Mouse (Mus musculus) embryo, embryonic 9.5 days (tissue): ENCODE measurements at regions not wholly inside any gene's neighbourhood (a gene's known extent, or its start where the extent isn't known, plus 50 kb on each side); places are given as distances from the start of the nearest gene placed in this dataset.
A peak's percentile ranks its signal among the peaks of the same experiment; 100 is the strongest.

Source experiments
- DNase-seq: peaks from one replicate; pipeline ENCODE4 v3.0.0-alpha.2; 2017; ENCODE audit errors: extremely low spot score

DNA sequence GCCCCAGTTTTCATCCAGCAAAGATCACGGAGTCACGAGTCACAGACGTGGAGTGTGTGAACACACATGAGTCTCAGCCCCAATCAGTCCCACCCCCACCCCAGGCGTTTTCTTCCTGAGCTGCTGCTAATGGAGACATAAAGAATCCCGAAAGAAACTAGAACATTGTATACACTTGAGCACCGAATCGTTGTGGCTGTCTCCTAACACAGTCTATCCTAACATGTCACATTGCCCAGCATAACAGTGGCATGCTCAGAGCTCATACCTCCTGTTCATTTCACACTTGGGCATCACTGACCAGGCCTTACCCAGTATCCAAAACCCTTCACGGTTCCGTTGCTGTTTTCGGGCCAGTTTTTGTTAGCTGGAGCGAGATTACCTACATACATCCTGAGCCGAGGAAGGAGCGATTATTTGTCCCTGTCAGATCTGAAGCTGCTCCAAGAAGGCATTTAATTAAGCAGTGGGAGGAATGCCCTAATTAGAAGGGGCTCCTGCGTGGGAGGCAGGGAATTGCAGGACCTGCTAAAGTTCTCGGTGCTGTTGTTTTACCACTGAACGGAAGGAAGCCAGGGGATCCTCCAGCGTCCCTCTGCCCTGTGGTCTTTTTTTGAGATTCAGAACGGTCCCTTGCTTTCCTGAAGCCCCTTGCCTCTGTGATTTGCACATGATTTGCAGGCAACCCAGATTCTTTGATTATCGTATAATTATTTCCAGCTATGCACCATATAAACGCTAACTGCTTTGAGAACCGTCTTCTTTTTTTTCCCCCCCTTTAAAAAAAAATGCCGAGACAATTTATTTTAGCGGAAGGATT, 53.4 kb upstream of the Nap1l1 start:
- DNase-seq = peak; percentile 23

- DNase-seq = no peak
These were observed 52.7 kb upstream of the Nap1l1 start for GRCm38 (mm10) chr10:111420195-111420838.

- peak; percentile 42 for DNase-seq
These were observed 51.0 kb upstream of the Nap1l1 start for GRCm38 (mm10) chr10:111422057-111422456.

GRCm38 (mm10) chr10:111422649-111423048, 50.4 kb upstream of the Nap1l1 start:
- peak; percentile 27 for DNase-seq
